Mouse (Mus musculus) brain, embryonic 14.5 days (tissue): Measurements from ENCODE around the gene Sfrp2.

Experiments
- CTCF ChIP-seq: fragments of 200-500 bp; IDR thresholded peaks from 2 replicates; pipeline ENCODE4 v1.5.1; 2012; ENCODE audit warnings: inconsistent platforms, mild to moderate bottlenecking, moderate library complexity, borderline replicate concordance; ENCODE audit not compliant: insufficient read depth, insufficient read length; ENCODE audit errors: extremely low read depth
- POLR2A ChIP-seq: fragments of 200-500 bp; IDR thresholded peaks from 2 replicates; pipeline ENCODE4 v1.6.1; 2012; ENCODE audit warnings: mild to moderate bottlenecking, inconsistent platforms, borderline replicate concordance; ENCODE audit not compliant: poor library complexity, insufficient read depth, insufficient read length, severe bottlenecking; ENCODE audit errors: extremely low read depth

GRCm38 (mm10) chr3:83799486-83799885 is 33.4 kb downstream of the Sfrp2 start:
- TF ChIP-seq CTCF = no peak
- no peak for TF ChIP-seq POLR2A
